Mouse (Mus musculus): ENCODE data around the gene Stat2. TPM values are rescaled to one million over a fixed set of nuclear protein-coding genes. Genes with fewer than 3 reads are reported as not detected.
A peak's percentile ranks its signal among the peaks of the same experiment; 100 is the strongest.
"Not testable (repeated sequence)": the region's sequence is repeated elsewhere in the genome, so short reads cannot be mapped to it uniquely, and the experiment has no call there.

Stat2 gene
- polyA plus RNA-seq, 1 experiment from 2014 or later = 8.8 TPM

DNA sequence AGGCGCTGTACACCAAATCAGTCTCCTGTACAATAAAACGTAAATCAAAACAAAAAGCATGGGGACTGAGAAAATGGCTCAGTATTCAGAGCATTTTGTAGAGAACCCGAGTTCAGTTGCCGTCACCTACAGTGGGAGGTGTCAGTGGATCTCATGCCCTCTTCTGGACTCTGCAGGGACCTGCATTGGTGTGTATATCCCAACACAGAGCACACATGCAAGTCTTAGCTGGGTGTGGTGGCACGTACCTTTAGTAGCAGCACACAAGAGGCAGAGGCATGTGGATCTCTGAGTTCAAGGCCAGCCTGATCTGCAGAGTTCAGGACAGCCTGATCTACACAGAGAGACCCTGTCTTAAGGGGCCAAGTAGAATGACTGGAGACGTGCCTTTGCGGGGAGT, 39.3 kb downstream of the Stat2 start:
- Histone ChIP-seq H3K27ac (no peak overlapping the region), H3K4me2 (no peak overlapping the region), H3K4me3 (no peak overlapping the region), H3K9ac (no peak overlapping the region), H3K36me3 (peaks cover 74% of the 10 kb centered on the region), H3K9me3 (replicated peaks) (no peaks in the 10 kb centered on the region), H3K27me3 (replicated peaks) (no peaks in the 10 kb centered on the region), H3K4me1 (peaks cover 7% of the 10 kb centered on the region)
- 84% methylated on average over 7 of the region's 7 CpGs for WGBS (ENCODE audit: insufficient replicate concordance)
- no peak for ATAC-seq

DNA sequence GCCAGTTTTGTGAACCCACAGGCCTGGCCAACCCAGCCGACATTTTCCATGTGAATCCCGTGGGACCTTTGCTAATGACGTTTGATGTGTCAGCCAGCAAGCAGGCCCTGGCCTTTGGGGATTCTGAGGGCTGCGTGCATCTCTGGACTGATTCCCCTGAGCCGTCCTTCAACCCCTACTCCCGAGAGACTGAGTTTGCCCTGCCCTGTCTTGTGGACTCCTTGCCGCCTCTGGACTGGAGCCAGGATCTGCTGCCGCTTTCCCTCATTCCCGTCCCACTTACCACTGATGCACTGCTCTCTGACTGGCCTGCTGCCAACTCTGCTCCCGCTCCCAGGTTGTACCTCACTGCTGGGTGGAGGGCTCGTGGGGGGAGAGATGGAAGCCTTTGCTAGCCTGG, 39.8 kb downstream of the Stat2 start:
- no peak for ATAC-seq
- Histone ChIP-seq H3K4me2 (no peak overlapping the region), H3K9me3 (replicated peaks) (no peaks in the 10 kb centered on the region), H3K36me3 (peaks cover 79% of the 10 kb centered on the region), H3K4me3 (no peak overlapping the region), H3K27me3 (replicated peaks) (no peaks in the 10 kb centered on the region), H3K4me1 (peaks cover 5% of the 10 kb centered on the region), H3K9ac (no peak overlapping the region), H3K27ac (no peak overlapping the region)
- WGBS (ENCODE audit: insufficient replicate concordance) = 83% methylated on average over 11 of the region's 11 CpGs

DNA sequence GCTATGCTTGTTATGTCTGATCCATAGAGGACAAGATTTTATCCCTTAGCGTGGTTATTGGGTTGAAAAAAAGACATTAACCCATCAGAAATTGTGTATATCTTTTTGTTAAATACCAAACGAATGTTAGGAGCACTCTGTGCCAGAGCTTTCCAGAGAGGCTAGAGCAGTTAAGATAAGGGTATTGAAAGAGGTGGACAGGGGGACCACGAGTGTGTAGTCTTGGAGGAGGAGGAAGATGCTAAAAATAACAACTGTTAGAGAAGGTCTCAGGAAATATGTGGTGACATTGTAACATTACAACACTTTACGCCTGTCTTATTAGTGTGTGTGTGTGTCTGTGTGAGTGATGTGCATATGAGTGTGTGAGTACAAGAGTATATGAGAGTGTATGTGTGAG, 40.5 kb downstream of the Stat2 start:
- no peak overlapping the region for H3K4me2 ChIP-seq
- 52% methylated on average over 4 of the region's 4 CpGs for whole genome bisulfite sequencing (ENCODE audit: insufficient replicate concordance)
- H3K36me3 ChIP-seq = peaks cover 83% of the 10 kb centered on the region
- no peak overlapping the region for H3K9ac ChIP-seq
- no peaks in the 10 kb centered on the region for H3K9me3 ChIP-seq (replicated peaks)
- no peak overlapping the region for H3K27ac ChIP-seq
- no peaks in the 10 kb centered on the region for H3K27me3 ChIP-seq (replicated peaks)
- H3K4me1 ChIP-seq = peaks cover 9% of the 10 kb centered on the region
- H3K4me3 ChIP-seq = no peak overlapping the region
- ATAC-seq = no peak

DNA sequence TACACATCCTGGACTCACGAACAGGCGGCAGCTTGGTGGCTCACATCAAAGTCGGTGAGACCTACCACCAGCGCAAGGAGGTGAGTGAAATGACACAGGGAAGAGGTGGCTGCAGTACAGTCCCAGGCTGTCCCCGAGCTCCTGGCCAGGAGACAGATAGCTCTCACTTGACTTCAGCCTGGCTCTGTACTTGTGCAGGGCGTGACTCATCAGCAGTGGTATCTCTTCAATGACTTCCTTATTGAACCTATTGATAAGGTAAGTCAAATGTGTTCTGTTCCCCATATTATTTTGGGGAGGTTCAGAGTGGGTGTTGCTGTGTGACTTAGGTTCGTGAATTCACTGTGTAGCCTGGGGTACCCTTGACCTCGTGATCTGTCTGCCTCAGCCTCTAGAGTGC, 45.2 kb downstream of the Stat2 start:
- peak; percentile 68 for ATAC-seq
- Histone ChIP-seq H3K4me1 (peaks cover 9% of the 10 kb centered on the region), H3K36me3 (peaks cover 99% of the 10 kb centered on the region), H3K4me2 (no peak overlapping the region), H3K9me3 (replicated peaks) (no peaks in the 10 kb centered on the region), H3K9ac (no peak overlapping the region), H3K4me3 (no peak overlapping the region), H3K27ac (no peak overlapping the region), H3K27me3 (replicated peaks) (no peaks in the 10 kb centered on the region)
- 75% methylated on average over 8 of the region's 8 CpGs for WGBS (ENCODE audit: insufficient replicate concordance)

DNA sequence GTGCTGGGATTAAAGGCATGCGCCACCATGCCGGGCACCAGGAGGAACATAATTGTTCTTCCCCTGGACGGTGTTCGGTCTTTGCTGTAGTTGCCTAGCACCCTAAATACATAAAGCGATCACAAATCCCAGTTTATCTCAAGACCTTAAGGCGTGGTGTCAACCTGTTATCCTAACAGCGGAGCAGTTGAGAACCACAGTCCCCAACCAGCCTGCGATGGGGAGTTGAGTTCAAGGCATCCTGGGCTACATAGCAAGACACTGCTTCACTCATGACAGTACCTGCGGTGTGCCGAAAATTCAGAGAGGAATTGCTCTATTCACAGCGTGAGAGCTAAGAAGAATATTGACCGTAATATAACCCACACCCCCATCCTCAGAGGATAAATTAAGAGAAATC, 51.3 kb downstream of the Stat2 start:
- Histone ChIP-seq H3K4me1 (peaks cover 22% of the 10 kb centered on the region), H3K9ac (peak overlapping the region; percentile 92), H3K27ac (0 out of 2 replicates have a peak overlapping the region, but pooled peaks have one; percentile 17), H3K9me3 (replicated peaks) (no peaks in the 10 kb centered on the region), H3K36me3 (peaks cover 57% of the 10 kb centered on the region), H3K4me3 (peak overlapping the region; percentile 84), H3K27me3 (replicated peaks) (no peaks in the 10 kb centered on the region), H3K4me2 (peak overlapping the region; percentile 87)
- 46% methylated on average over 12 of the region's 12 CpGs for WGBS (ENCODE audit: insufficient replicate concordance)
- ATAC-seq = no peak

DNA sequence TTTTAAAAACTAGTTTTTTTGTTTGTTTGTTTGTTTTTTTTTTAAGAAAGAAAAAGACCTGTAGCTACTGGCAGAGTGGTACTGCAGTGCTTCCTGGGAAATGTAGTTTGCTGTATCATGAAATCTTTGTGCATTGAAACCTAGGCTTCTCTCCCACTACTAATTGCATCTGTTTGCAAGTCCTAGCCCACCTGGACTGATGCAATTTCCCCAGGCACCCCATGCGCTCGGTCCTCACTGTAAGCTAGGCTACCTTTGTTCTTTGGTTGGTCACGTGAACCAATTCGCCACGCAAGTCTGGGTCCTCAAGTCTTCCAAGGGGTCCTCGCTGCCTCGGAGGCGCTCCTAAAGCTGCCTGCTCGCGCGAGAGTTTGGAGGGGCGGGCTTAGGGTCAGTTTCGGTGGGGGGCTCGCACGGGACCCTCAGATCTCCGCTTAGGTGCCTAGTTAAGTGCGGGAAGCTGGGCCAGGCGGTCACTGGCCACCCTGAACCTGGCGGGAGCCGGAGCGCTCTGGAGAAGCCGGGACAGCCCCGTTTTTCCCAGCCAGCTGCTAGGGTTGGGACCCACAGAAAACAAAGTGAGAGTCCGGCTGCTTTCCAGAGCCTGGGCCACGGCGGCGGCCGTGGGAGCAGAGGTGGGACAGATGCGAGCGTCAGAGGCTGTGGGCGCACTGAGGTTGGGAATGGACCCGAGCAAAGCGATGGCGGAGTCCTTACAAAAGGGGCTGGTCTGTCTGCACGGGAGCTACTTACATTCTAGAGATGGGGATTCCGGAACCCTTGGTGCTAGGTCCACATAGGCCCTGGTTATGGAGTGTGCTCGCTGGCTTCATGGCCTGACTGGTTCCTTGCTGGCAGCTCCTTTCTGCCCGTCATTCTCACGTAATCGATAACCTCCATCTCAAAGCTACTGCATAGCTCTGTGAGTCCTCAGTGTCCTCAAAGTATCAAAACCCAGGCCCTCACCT, 52.1 kb downstream of the Stat2 start, which contains the start of gene Cnpy2:
Gene Cnpy2, plus strand, starts transcription at position 319 of the 968 bp plus-strand sequence.
- H3K4me2 ChIP-seq = peak within 1 kb of the TSS; percentile 87
- H3K27me3 ChIP-seq (replicated peaks) = no peaks in the 10 kb centered on the region
- H3K9ac ChIP-seq = peak within 1 kb of the TSS; percentile 92
- H3K9me3 ChIP-seq (replicated peaks) = no peaks in the 10 kb centered on the region
- H3K4me3 ChIP-seq = peak within 1 kb of the TSS; percentile 84
- peak; percentile 82 for ATAC-seq
- peaks cover 22% of the 10 kb centered on the region for H3K4me1 ChIP-seq
- peaks cover 57% of the 10 kb centered on the region for H3K36me3 ChIP-seq
- WGBS (ENCODE audit: insufficient replicate concordance) = under 1% methylated on average over 40 of the region's 40 CpGs
- H3K27ac ChIP-seq = peak within 1 kb of the TSS; percentile 89

DNA sequence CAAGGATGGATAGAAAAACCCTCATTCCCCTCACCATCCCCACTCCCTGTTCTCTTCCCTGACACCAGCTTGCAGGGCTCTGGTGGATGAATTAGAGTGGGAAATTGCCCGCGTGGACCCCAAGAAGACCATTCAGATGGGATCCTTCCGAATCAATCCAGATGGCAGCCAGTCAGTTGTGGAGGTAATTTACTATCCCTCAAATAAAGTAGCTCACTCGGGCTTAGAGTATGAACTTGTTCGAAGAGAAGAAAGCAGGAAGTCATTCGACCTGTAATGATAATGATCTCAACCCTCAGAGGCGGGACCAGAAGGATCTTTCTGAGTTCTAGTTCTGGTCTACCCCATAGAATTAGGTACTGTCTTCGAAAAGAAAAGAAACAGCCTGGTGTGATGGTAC, 53.2 kb downstream of the Stat2 start:
- H3K9ac ChIP-seq = peak overlapping the region; percentile 92
- 46% methylated on average over 8 of the region's 8 CpGs for WGBS (ENCODE audit: insufficient replicate concordance)
- H3K4me1 ChIP-seq = peaks cover 22% of the 10 kb centered on the region
- peak overlapping the region; percentile 89 for H3K27ac ChIP-seq
- H3K4me2 ChIP-seq = peak overlapping the region; percentile 87
- no peaks in the 10 kb centered on the region for H3K27me3 ChIP-seq (replicated peaks)
- ATAC-seq = no peak
- H3K4me3 ChIP-seq = peak overlapping the region; percentile 84
- no peaks in the 10 kb centered on the region for H3K9me3 ChIP-seq (replicated peaks)
- peaks cover 55% of the 10 kb centered on the region for H3K36me3 ChIP-seq

DNA sequence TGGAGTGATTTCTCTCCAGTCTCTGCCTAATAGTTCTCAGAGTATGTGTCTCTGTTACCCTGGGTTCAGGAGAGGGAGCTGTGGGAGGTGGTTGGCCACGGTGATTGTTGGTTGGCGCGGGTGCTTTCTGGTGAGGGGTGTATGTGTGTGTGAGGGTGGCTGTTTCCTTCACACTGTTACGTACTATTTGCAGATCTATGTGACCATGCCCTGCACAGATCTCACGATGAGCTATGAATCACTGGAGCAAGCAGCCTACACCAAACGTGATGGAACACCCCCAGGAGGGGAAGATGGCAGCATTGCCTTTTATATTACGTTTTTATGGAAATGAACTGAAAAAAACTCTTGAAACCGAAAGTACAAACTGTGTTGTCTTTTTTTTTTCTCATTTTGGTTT, 56.5 kb downstream of the Stat2 start:
- Histone ChIP-seq H3K4me2 (no peak overlapping the region), H3K27me3 (replicated peaks) (no peaks in the 10 kb centered on the region), H3K9ac (no peak overlapping the region), H3K36me3 (peaks cover 39% of the 10 kb centered on the region), H3K4me1 (peaks cover 18% of the 10 kb centered on the region), H3K27ac (no peak overlapping the region), H3K9me3 (replicated peaks) (no peaks in the 10 kb centered on the region), H3K4me3 (no peak overlapping the region)
- no peak for ATAC-seq
- WGBS (ENCODE audit: insufficient replicate concordance) = 83% methylated on average over 8 of the region's 8 CpGs

DNA sequence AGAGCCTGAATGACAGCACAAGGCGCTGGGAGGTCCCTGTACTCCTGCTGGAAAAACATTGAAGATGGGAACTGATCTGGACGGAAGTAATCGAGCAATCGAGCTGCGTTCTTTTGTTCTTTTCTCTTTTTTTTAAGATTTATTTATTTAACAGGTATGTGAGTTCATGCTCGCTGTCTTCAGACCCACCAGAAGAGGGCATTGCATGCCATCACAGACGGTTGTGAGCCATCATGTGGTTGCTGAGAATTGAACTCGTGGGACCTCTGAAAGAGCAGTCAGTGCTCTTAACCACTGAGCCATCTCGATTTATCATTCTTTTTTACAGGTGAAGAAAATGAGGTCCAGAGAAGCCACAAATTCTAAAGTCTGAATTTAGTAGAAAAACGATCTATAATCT, 57.3 kb downstream of the Stat2 start:
- Histone ChIP-seq H3K4me1 (peaks cover 20% of the 10 kb centered on the region), H3K27ac (no peak overlapping the region), H3K4me3 (no peak overlapping the region), H3K27me3 (replicated peaks) (no peaks in the 10 kb centered on the region), H3K9ac (no peak overlapping the region), H3K36me3 (peaks cover 39% of the 10 kb centered on the region), H3K9me3 (replicated peaks) (no peaks in the 10 kb centered on the region), H3K4me2 (no peak overlapping the region)
- WGBS (ENCODE audit: insufficient replicate concordance) = 79% methylated on average over 10 of the region's 10 CpGs
- no peak for ATAC-seq

DNA sequence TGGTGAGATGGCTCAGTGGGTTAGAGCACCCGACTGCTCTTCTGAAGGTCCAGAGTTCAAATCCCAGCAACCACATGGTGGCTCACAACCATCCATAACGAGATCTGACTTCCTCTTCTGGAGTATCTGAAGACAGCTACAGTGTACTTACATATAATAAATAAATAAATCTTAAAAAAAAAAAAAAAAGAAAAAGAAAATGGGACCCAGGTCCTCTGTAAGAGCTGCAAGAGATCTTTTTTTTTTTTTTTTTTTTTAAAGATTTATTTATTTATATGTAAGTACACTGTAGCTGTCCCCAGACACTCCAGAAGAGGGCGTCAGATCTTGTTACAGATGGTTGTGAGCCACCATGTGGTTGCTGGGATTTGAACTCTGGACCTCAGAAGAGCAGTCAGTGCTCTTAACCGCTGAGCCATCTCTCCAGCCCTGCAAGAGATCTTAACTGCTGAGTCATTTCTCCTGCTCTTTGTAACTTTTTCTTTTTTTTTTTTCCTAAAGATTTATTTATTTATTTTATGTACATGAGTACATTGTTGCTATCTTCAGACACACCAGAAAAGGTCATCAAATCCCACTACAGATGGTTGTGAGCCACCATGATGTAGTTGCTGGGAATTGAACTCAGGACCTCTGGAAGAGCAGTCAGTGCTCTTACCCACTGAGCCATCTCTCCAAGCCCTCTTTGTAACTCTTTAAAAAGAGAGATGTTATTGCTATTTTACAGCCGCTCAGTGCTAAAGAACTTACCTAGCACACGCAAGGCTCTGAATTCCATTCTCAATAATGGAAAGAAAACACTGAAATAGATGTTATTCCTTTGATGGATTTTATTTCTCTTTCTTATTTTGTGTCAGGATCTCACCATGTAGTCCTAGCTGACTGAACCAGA, 62.2 kb downstream of the Stat2 start:
- peaks cover 36% of the 10 kb centered on the region for H3K4me1 ChIP-seq
- H3K27me3 ChIP-seq (replicated peaks); H3K27ac ChIP-seq; H3K4me3 ChIP-seq; H3K9ac ChIP-seq; H3K4me2 ChIP-seq; ATAC-seq; H3K9me3 ChIP-seq (replicated peaks): not testable (repeated sequence)
- H3K36me3 ChIP-seq = peaks cover 17% of the 10 kb centered on the region
- WGBS (ENCODE audit: insufficient replicate concordance) = 67% methylated on average over 6 of the region's 6 CpGs

DNA sequence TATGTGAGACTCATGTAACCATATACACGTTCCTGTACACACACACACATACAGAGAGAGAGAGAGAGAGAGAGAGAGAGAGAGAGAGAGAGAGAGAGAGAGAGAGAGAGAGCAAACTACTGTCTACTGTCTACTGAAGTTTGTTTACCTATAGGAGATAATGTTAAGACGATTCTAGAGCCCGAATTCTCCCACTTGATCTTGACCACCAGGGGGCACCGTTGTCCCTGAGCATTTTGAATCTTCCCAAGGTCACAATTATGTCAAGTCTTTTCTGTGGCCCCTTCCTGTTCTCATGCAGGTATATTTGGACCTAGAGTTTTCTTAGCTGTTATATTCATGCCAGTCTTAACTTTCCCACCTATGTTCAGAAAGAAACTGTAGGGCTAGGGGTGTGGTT, 65.2 kb downstream of the Stat2 start:
- no peak for ATAC-seq
- H3K27ac ChIP-seq = peak overlapping the region; percentile 95
- H3K4me2 ChIP-seq = peak overlapping the region; percentile 86
- H3K9me3 ChIP-seq (replicated peaks) = no peaks in the 10 kb centered on the region
- peaks cover 62% of the 10 kb centered on the region for H3K4me1 ChIP-seq
- H3K27me3 ChIP-seq (replicated peaks) = no peaks in the 10 kb centered on the region
- H3K4me3 ChIP-seq = no peak overlapping the region
- peaks cover 14% of the 10 kb centered on the region for H3K36me3 ChIP-seq
- WGBS (ENCODE audit: insufficient replicate concordance) = 0% methylated on average over 4 of the region's 4 CpGs
- H3K9ac ChIP-seq = 0 out of 2 replicates have a peak overlapping the region, but pooled peaks have one; percentile 58

DNA sequence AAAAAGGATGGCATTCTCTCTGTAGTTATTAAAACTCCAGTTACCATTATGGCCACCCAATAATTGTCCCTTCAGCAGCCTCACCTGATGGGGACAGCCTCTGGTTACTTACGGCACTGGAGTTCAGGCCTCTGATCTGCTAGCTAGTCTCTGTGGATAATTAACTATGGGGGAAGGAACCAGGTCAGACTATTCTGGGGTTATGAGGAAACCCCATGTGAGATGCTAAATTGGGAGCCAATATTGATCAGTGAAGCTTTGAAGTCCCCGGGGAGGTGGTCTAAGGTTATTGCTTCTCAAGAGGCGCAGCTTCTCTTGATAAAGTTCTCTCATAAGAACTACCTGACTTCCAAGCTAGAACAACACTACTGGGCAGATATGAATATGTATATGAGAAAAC, 65.8 kb downstream of the Stat2 start:
- H3K9ac ChIP-seq = peak overlapping the region; percentile 58

More for the DNA sequence above, 65.8 kb downstream of the Stat2 start:
- H3K9me3 ChIP-seq (replicated peaks) = no peaks in the 10 kb centered on the region
- peaks cover 20% of the 10 kb centered on the region for H3K36me3 ChIP-seq
- H3K27me3 ChIP-seq (replicated peaks) = no peaks in the 10 kb centered on the region
- peak overlapping the region; percentile 86 for H3K4me2 ChIP-seq
- 68% methylated on average over 3 of the region's 3 CpGs for WGBS (ENCODE audit: insufficient replicate concordance)
- H3K4me3 ChIP-seq = 0 out of 2 replicates have a peak overlapping the region, but pooled peaks have one; percentile 91
- peak overlapping the region; percentile 95 for H3K27ac ChIP-seq
- no peak for ATAC-seq
- H3K4me1 ChIP-seq = peaks cover 68% of the 10 kb centered on the region
